Mouse (Mus musculus): ENCODE measurements around the gene Pnp2.

DNA sequence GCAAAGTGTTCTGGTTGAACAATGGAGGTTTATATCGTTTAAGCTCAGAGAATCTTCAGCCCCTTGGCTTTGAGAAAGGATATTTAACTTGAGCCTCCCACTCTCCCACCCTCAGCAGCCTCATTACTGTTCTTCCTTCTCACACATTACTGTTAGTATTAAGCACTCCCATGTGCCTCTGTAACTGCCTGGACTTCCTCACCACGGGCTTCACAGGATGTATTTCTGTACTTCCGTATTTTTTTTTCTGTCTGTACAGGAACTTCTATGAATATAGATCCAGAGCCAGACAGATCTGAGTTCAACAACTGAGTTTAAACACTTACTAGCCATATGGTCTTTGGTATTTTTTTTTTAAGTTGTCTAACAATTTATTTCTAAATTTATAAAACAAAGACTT lies 41.3 kb downstream of the Pnp2 start:
- TF ChIP-seq UBTF (IDR thresholded peaks at IDR 0.05; ENCODE audit: borderline replicate concordance, insufficient read depth, low read depth, low read length), result no peak
- TF ChIP-seq POLR2A (IDR thresholded peaks at IDR 0.05; ENCODE audit: control insufficient read depth in 1 of 2, insufficient read depth in 1 of 2, low read depth in 1 of 2, low read length in 2 of 2, poor library complexity in 1 of 2), result no peak
